Mouse (Mus musculus) kidney, adult 2 months (tissue): ENCODE results near the gene Atp6v0e2. TPM values are rescaled to one million over a fixed set of nuclear protein-coding genes. Genes with fewer than 3 reads are reported as not detected.
A peak's percentile ranks its signal among the peaks of the same experiment; 100 is the strongest.
"Not testable (repeated sequence)": the region's sequence is repeated elsewhere in the genome, so short reads cannot be mapped to it uniquely, and the experiment has no call there.

Experiments
- DNase-seq: peaks from one replicate; pipeline ENCODE4 v3.0.0; 2021
- H3K27ac ChIP-seq: fragments of 200-500 bp; 2 replicates; pipeline ENCODE4 v1.5.1; 2012; ENCODE audit warnings: low read depth, low read length, control low read depth, inconsistent platforms; ENCODE audit not compliant: insufficient read depth
- H3K27me3 ChIP-seq: fragments of 200-500 bp; replicated peaks from 2 replicates; pipeline ENCODE4 v1.6.1; 2012; ENCODE audit warnings: mild to moderate bottlenecking, moderate library complexity, low read length, inconsistent platforms; ENCODE audit not compliant: control insufficient read depth, insufficient read depth
- H3K36me3 ChIP-seq: fragments of 200-500 bp; 2 replicates; pipeline ENCODE4 v1.6.1; 2012; ENCODE audit warnings: mild to moderate bottlenecking, moderate library complexity, low read length, inconsistent platforms; ENCODE audit not compliant: control insufficient read depth, insufficient read depth
- H3K4me1 ChIP-seq: fragments of 200-500 bp; 2 replicates; pipeline ENCODE4 v1.6.1; 2011; ENCODE audit warnings: low read length; ENCODE audit not compliant: control insufficient read depth, insufficient read depth
- H3K4me3 ChIP-seq: fragments of 200-500 bp; 2 replicates; pipeline ENCODE4 v1.5.1; 2011; ENCODE audit warnings: mild to moderate bottlenecking, low read depth, low read length, control low read depth; ENCODE audit not compliant: insufficient read depth
- CTCF ChIP-seq: fragments of 200-500 bp; conservative IDR thresholded peaks from 2 replicates; pipeline ENCODE4 v1.5.1; 2011; ENCODE audit warnings: low read depth, mild to moderate bottlenecking, control low read depth, low read length, moderate library complexity, mixed read lengths; ENCODE audit not compliant: insufficient read depth, insufficient read length
- POLR2A ChIP-seq: fragments of 200-500 bp; IDR thresholded peaks from one replicate; pipeline ENCODE4 v1.6.1; 2011; ENCODE audit warnings: low read depth, low read length, control low read depth
- WGBS: fragments of 180-500 bp; shearing (Covaris S2); methylation state at CpG from one replicate; pipeline ENCODE4 v1.1.7; 2018; 5-methylcytosine and 5-hydroxymethylcytosine counted together
- polyA plus RNA-seq: library from polyadenylated mRNA; depleted of rRNA; stranded (reverse); fragments of >200 nt; gene quantifications from 2 replicates; pipeline ENCODE4 v1.2.3, GENCODE M21; 2012

The Atp6v0e2 gene
- polyA plus RNA-seq, 1 experiment, result 101 TPM

DNA sequence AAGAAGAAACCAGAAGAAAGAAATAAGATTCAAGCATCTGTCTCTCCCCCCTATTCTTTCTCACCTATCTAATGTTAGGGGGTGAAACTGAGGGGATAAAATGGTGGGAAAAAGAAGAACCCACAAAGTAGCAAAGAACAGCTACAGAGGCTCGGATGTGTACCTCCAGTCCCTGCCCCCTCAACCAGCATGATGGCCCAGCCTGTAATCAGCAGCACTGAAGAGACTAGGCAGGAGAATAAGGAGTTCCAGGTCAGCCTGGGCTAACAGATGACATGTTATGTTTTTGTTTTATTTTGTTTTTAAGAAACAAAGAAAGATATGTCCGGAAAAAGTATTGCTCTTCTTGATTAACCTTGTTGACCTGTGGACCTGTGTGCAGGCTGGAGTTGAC, 33.6 kb upstream of the Atp6v0e2 start:
- no peak for TF ChIP-seq POLR2A
- no peak for TF ChIP-seq CTCF
- WGBS, result 4% methylated on average over 2 of the region's 2 CpGs
- H3K4me1 ChIP-seq, result 0 out of 2 replicates have a peak, but pooled peaks cover 6% of the 10 kb centered on the region

GRCm38 (mm10) chr6:48504241-48504854, 33.1 kb upstream of the Atp6v0e2 start:
- Histone ChIP-seq H3K27ac (no peak overlapping the region), H3K4me1 (0 out of 2 replicates have a peak, but pooled peaks cover 6% of the 10 kb centered on the region), H3K36me3 (no peaks in the 10 kb centered on the region), H3K27me3 (no peaks in the 10 kb centered on the region), H3K4me3 (peak overlapping the region; percentile 66)
- under 1% methylated on average over 26 of the region's 26 CpGs for whole genome bisulfite sequencing
- TF ChIP-seq POLR2A (no peak), CTCF (peak; percentile 44)
- DNase-seq, result peak; percentile 92

More for the DNA sequence above, 33.6 kb upstream of the Atp6v0e2 start:
- Histone ChIP-seq H3K27ac (no peak overlapping the region), H3K4me3 (no peak overlapping the region), H3K27me3 (no peaks in the 10 kb centered on the region), H3K36me3 (no peaks in the 10 kb centered on the region)
- DNase-seq, result no peak

- Histone ChIP-seq H3K27ac (no peak overlapping the region), H3K4me3 (no peak overlapping the region), H3K4me1 (0 out of 2 replicates have a peak, but pooled peaks cover 6% of the 10 kb centered on the region), H3K36me3 (no peaks in the 10 kb centered on the region; the same call in 1 of the 2 replicates), H3K27me3 (no peaks in the 10 kb centered on the region)
- TF ChIP-seq POLR2A, result no peak
- WGBS, result 64% methylated on average over 4 of the region's 4 CpGs
- DNase-seq, result no peak
Observed at GRCm38 (mm10) chr6:48508087-48508486, 29.3 kb upstream of the Atp6v0e2 start.

GRCm38 (mm10) chr6:48510426-48510825, 27.0 kb upstream of the Atp6v0e2 start:
- Histone ChIP-seq H3K4me3 (no peak overlapping the region), H3K4me1 (no peaks in the 10 kb centered on the region), H3K27me3 (no peaks in the 10 kb centered on the region), H3K36me3 (no peaks in the 10 kb centered on the region; the same call in 1 of the 2 replicates), H3K27ac (no peak overlapping the region)
- no peak for DNase-seq
- no peak for TF ChIP-seq CTCF
- no peak for TF ChIP-seq POLR2A
- WGBS, result 88% methylated on average over 4 of the region's 4 CpGs

GRCm38 (mm10) chr6:48511861-48512260, 25.6 kb upstream of the Atp6v0e2 start:
- no peaks in the 10 kb centered on the region; the same call in 1 of the 2 replicates for H3K36me3 ChIP-seq
- TF ChIP-seq CTCF (no peak), POLR2A (no peak)
- no peak overlapping the region for H3K27ac ChIP-seq
- H3K4me1 ChIP-seq, result no peaks in the 10 kb centered on the region
- H3K4me3 ChIP-seq, result no peak overlapping the region
- WGBS, result 88% methylated on average over 7 of the region's 7 CpGs
- no peak for DNase-seq
- no peaks in the 10 kb centered on the region for H3K27me3 ChIP-seq

GRCm38 (mm10) chr6:48524882-48525281, 12.5 kb upstream of the Atp6v0e2 start:
- not testable (repeated sequence) for H3K27ac ChIP-seq, H3K4me1 ChIP-seq, H3K27me3 ChIP-seq, H3K4me3 ChIP-seq, H3K36me3 ChIP-seq, DNase-seq
- WGBS, result 94% methylated on average over 16 of the region's 16 CpGs

DNA sequence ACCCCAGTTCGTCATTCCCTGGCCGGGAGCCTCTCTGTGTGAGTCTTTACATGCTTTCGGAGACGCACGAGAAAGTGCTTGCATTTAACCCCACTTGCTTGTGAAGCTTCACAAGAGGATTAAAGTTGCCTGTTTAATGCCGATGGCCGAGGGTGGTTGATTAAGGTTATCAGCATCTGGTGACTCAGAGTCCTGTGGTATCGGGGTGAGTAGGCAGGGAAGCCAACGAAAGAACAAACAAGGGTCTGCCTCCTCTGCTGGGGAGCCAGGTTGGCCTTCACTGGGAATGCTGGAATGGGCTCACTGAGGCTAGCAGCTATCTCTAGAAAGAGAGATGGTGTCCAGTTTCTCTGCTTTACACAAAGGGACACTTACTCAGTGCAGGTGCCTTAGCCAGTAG, 9.5 kb upstream of the Atp6v0e2 start:
- Histone ChIP-seq H3K4me1 (no peaks in the 10 kb centered on the region), H3K4me3 (no peak overlapping the region), H3K27me3 (no peaks in the 10 kb centered on the region), H3K27ac (no peak overlapping the region), H3K36me3 (no peaks in the 10 kb centered on the region)
- 94% methylated on average over 9 of the region's 9 CpGs for WGBS
- DNase-seq, result no peak
- TF ChIP-seq CTCF, result no peak
- TF ChIP-seq POLR2A, result no peak
